Mouse (Mus musculus) T-cell, adult 2 months (primary cell): ENCODE data around the gene Fdx1l.
A peak's percentile ranks its signal among the peaks of the same experiment; 100 is the strongest.

ENCODE experiments used
- DNase-seq: peaks from one replicate; pipeline ENCODE4 v3.0.0; 2022; ENCODE audit warnings: low spot score

The Fdx1l gene

DNA sequence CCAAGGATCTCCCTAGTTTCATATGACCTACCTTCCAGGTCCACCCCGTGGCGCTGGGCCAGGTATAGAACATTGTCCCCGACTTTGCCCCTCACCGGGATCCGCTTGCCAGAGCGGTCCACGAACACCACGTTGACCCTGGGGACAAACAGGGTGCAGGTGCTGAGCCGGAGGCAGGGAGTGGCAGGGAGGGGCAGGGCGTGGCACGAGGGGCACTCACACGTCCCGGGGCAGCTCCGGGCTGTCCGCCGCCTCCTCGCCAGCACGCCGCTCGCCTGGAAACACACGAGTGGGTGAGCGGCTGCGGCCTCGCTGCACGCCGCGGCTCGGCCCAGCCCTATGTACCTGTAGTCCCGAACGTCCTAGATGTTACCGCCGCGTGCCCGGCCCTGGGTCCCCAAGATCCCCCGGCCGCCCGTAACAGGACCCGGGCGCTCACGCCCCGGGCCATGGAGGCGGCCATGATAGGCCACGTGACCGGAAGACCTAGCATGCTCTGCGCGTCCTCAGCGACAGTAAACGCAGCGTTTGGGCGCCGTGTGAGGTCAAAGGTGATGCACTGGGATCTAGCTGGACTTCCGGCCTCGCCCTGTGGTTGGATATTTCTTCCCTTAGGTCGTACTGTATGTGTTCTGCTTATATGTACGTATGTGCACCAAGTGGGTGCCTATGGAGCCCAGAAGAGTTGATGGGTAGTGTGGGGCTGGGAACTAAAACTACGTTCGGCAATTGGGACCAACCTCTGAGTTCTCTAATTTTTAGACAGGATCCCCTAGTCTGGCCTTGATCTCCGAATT, at the start of gene Fdx1l, which contains the start of gene Gm49373:
TSS of gene Fdx1l (minus strand) at position 571 of the 797 bp plus-strand sequence.
TSS of gene Gm49373 (minus strand) at position 53 of the 797 bp plus-strand sequence.
- peak; percentile 84 for DNase-seq

DNA sequence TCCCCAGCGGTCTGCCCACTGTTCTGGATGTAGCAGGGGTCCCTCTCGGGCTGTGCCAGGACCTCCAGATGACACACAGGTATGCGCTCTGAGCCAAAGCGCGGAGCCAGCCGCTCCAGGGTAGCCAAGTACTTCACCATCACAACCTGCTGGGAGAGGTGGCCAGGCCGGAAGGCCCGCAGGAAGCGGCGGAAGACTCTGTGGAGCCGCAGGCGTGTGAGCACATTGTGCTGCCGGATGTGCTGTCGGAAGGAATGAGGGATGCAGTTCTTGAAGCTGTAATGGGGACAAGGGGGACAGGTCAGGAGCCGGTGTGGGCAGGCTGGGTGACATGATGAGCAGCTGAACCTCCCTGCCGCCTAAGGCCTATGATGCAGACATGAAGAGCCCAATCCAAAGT, 48.1 kb upstream of the Fdx1l start:
- no peak for DNase-seq

DNA sequence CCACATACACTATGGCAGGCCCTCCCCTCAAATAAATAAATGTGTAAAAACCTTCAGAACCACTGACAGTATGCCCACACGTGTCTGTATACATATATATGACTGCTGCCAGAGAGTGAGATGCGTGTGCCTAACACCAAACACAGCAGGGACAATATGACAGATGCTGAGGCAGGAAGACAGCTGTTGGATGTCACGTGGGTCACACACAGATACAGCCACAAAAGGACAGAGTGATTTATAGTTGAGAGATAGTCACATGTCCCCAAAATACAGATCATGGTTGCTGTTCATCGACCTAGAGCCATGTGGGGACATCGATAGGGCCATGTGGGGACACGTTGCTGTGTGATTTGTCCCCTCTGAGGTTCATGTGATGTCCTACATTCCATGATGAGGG, 43.7 kb upstream of the Fdx1l start:
- DNase-seq, result no peak

DNA sequence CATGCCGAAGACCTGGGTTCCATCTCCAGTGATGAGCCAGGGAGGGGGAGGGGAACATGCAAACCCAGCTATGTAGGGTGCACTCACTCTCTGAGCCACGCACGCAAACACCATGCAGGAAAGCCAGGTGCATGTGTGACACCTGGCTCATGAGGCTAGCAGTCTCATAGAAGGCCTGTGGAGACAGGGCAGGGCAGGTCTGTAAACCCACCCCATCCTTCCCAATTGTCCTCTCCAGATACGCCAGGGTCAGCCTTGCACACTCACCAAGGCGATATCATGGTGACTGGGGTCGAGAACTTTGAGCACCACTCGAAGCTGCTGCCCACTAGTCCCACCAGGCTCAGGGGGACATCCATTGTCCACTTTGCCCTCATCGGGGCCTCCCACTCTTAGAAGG, 41.7 kb upstream of the Fdx1l start:
- no peak for DNase-seq

DNA sequence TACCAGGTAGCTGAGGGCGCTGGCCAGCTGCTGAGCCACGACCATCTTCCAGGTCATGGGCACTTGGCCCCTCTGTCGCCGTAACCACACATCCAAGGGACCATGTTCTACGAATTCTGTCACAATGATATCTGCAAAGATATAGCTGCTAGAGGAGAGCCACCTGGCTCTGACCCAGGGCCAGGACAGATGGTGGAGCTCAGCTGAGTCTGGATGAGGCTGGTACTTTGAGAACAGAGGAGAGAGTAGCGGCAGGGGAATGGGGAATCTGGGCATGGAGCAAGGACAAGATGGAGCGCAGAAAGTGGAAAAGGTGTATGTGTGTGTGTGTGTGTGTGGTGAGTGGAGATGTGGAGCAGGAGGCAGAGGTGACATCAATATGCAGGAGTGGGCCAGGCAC, 40.8 kb upstream of the Fdx1l start:
- no peak for DNase-seq

DNA sequence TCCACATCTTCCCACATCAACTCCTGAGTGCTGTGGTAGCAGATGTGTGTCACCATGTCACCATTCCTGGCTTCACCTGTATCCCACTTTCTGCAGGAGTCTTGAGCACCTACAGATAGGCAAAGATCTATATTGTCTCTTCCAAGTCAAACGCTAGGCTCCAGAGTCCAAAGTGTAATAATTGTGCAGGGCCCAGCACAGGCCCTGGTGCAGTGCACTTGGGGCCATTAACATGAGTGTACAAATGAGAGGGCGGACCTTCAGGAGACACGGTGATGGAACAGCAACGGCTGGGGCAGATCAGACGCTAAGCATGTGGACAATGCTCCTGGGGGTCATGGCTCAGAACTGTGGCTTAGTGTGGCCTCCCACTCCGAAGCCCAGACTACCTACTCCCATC, 40.3 kb upstream of the Fdx1l start:
- DNase-seq, result no peak

DNA sequence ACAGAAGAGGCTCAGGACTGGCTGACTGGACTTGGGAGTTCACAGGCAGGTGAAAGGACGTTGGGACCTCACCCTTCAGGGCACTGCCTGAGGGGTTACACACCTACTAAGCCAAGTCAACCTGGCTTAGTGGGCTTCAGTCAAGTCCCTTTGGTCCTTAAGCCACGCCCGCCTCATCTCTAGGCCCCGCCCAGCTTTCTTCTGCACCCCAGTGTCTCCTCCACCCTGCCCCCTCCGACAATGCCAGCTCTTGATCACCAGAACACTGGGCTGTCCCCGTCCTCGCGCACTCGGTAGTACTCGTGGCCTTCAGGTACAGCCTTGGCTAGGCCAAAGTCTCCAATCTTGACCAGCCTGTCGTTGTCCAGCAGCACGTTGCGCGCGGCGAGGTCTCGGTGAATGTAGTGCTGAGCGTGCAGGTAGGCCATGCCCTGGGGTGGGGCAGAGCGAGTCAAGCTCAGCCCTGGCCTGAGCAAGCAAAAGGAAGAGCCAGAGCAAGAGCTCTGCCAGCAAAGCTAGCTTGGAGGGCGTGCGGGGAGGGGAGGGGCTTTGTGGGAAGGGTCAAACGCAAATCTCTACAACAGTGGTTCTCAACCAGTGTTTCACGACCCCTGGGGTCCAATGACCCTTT, 34.3 kb upstream of the Fdx1l start:
- no peak for DNase-seq

DNA sequence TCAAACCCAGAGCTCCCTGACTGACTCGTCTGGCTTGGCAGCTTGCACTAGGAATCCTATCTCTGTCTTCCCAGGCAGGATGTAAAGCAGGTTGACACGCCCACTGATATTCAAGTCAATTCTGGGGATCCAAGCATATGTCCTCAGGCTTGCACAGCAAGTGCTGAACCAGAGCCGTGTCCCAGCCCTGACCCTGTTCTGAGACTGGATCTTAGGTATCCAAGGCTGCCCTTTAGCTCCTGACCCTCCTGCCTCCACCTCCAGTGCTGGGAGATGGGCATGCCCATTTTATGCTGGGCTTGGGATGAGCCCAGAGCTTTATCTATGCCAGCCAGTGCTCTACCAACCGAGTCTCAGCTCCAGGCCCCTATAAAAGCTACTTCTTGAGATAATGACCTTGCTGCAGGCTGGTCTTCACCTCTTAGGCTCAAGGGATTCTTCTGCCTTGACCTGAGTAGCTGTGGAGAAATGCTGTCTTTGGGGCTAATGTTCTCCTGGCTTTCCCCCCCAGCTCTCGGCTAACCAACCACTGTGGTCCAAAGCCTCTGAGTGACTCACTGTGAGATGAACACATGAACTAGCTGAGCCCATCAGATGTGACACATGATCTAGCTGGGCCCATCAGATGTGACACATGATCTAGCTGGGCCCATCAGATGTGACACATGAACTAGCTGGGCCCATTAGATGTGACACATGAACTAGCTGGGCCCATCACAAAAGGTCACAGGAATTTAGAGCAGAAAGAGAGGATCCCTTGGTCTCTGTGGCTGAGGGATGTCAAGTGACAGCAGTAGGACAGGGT, 32.5 kb upstream of the Fdx1l start:
- no peak for DNase-seq

DNA sequence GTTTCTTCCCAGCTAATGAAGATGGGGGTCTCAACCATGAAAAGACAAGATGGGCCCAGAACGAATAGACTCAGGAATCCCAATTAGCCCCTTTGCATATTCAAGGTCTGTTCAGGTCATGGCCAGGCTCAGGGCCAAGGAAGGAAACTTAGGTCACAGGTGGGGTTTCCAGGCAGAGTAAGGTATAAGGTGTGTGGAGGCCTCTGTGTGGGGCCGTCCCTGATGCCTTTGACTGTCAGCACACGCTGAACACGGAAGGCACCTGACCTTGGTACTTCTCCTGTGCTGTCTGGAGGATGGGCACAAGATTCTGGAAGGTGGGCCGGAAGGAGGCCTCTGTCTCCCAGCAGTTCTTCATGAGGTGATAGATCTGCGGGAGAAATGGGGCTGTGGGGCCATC, 31.4 kb upstream of the Fdx1l start:
- DNase-seq, result no peak

DNA sequence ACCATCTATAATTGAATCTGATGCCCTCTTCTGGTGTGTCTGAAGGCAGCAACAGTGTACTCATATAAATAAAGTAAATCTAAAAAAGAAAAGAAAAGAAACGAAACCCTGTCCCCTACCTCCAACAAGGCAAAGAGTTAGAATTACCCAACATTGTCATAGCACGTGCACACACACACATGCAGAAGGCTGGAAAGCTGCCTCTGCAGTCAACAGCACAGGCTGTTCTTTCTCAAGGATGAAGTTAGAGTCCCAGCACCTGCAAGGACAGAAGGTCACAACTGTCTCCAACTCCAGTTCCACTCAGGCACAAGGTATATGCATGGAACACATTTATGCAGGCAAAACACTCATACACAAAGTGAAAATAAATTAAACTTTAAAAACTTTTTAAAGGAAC, 28.7 kb upstream of the Fdx1l start:
- DNase-seq, result no peak

DNA sequence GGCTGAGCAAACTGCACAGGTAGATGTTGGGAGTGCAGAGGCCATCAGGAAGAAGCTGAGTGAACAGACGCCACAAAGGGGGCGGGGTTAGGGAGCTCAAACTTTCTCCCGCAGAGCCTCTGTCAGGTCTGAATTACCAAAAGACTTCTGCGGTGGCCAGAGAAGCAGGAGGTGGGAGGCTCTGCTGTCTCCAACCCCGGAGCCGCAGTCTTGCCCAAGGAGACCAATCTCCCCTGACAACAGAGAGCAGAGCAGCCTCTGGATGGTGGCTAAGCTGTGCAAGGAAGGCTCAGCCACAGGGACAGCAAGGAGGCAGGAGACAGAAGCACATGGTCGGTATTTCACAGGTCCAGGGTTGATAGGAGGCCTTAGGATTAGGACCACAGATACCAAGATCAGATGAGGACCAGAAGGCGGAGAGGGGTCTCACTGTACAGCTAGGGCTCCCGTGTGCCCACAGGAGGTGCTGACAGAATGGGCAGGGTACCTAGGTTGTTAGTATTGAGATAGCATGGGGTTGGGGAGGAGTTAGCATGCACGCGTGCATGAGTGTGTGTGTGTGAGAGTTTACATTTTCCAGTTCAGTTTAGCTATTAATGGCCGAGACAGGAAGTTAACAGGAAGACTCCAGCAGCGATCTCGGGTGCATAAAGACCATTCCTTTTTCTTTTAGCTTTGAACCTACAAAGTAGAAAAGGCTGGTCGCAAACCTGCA, 27.2 kb upstream of the Fdx1l start:
- no peak for DNase-seq

DNA sequence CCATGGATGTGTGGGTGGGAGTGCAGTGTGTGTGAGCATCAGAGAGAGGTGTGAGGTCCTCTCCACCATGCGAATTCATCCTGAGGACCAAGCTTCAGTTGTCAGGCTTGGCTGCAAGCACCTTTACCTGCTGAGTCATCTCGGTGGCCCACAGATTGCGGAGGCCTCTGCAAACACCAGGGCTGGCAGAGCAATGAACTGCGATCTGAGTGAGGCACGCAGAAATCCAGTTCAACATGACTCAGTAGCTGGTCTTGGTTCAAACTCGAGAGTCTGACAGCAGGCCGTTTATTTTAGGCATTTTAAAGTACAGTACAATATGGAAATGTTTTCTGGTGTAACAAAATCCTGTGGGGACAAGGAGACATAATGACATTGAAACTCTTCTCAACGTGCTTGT, 24.4 kb upstream of the Fdx1l start:
- no peak for DNase-seq

DNA sequence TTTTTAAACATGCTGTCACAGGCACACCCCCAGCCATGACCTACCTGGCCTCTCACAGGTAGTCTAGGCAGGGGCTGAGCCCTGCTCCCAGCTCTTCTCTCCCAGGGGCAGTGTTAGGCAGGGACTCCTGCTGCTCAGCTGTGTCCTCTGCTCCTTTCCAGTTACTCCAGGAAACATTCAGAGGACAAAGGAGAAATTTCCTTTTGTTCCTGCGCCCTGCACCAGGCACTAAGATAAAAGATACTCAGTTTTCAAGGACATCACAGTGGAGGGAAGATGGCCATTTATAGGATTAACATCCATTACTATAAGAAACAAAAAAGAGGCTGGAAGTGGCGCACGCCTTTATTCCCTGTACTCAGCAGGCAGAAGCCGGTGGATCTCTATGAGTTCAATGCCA, 22.5 kb upstream of the Fdx1l start:
- DNase-seq, result no peak

DNA sequence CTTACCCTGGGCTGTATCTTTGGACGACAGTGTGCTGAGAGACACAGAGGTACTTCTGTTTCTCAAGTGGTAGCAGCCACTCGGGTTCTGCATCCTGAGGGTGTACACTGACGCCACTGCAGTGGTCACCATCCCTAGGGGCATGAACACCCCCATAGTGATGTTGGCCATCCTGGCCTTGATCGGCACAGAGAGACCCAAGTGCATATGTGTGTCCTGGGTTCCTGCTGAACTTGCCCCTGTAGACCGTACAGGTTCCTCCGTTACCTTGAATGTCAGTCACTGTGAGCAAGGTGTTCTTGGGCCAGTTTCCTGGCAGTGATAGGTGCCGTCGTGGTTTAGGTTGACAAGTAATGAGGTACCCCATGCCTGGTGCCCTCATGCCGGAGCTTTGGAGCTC, 20.0 kb upstream of the Fdx1l start:
- no peak for DNase-seq

DNA sequence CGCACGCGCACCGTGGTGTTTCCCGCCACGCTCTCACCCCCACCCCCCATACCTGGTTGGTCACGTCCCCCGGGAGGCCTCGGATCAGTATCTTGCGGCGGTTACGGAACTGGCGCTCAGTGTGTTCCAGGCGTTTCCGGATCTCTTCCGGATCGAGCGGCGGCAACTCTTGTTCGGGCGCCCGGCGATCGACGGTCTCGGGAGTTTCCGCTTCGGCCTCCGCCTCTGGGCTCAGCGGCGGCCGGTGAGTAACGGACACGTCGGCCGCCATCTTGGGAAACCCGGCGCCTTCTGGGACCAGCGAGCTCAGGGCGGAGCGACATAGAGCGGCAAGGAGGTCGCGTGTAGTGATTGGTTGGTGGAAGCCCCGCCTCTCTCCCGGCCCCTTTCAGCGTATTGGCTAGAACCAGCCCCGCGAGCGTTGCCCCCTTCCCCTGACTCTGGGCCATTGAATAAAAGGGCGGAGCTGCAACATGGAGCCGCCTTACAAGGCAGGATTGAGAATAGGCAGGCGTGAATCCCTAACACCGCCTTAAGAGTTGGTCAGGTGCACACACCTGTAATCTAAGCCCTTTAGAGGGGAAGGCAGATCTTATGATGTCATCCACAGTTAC, 18.4 kb upstream of the Fdx1l start, which contains the start of the genes Gm38431 and Raver1:
TSS of gene Gm38431 (minus strand) at position 291 of the 614 bp plus-strand sequence.
TSS of gene Raver1 (minus strand) at position 302 of the 614 bp plus-strand sequence.
- DNase-seq, result peak; percentile 97

DNA sequence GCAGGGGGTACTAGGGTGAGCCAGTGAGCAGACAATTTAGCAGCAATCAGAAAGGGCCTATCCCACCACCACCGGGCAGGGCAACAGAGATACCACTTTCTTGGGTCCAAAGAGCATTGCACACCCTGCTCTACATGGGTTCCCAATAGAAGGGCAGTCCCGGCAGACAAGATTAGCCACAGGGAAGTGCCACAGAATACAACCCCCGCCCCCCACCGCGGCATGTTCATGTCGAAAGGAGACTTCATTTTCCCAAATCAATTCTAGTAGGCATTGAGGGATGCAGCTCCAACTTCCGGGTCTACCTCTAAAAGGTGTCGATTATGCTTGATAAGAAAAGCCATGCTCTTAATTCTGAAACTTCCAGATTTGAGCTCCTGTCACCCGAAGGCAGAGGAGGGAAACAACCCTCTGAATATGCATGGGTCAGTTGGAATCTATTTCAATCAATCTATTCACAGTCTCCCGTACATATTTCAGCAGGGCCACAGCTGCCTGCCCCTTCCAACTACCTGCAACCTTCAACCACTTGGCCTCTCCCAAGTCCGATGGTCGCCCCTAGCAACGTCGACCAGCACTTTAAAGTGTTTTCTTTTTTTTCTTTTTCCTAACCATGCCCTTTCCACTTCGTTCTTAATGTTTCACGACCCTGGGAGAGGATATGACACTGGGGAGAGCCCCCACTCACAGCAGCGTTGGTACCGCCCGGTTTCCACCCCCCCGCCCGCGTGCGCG, 17.7 kb upstream of the Fdx1l start:
- no peak for DNase-seq

DNA sequence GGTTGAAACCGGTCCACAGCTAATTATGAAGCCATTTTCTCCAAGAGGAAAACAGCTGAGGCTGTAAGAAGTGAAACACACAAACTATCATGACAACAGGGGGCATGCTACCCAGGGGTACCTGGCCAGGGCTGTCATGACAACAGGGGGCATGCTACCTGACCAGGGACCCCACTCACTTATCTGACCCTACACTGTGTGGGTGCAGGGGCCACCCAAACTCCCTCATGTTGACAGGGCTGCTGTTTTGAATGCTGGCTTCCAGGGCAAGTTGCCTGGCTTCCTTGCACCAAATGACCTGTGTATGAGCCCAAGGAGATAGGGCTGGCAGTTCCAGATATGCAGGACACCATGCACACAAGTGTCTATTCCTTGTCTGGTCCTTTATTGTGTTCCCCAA, 17.1 kb upstream of the Fdx1l start:
- DNase-seq, result no peak

DNA sequence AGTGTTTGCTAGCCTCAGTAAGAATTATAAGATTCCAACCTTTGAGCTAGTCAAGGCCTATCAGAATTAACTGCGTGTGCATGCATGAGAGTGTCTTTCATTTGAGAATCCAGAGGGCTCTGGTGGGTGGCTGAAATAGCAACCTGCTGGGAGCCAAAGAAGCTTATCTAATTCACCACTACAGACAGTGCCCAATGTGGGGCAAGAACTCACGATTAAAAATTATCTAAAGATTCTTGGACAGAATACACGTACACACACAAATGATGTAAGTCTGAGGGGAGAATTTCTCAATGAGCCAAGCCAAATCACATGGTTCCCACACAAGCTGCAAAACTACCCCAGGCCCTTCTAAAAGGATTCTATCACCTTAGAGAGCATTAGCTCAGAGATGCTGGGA, 9.9 kb upstream of the Fdx1l start:
- DNase-seq, result no peak

DNA sequence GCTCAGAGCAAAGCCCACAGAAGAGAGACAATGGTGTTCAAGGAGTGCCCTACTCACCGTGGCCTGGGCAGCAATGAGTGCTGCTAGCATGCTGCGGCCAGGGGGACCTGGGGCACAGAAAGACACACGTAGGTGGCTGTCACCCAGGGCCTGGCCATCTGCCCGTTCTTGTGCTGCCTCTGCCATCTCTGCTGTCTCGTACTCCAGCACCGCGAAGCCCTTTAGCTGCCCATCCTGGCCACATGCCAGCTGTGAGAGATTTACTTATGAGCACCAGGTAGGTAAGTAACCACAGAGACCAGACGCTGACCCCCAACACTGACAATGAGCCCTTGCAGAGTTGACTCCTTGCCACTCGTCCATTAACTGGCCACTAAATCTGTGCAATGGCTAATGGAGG, 7.7 kb upstream of the Fdx1l start:
- DNase-seq, result no peak

DNA sequence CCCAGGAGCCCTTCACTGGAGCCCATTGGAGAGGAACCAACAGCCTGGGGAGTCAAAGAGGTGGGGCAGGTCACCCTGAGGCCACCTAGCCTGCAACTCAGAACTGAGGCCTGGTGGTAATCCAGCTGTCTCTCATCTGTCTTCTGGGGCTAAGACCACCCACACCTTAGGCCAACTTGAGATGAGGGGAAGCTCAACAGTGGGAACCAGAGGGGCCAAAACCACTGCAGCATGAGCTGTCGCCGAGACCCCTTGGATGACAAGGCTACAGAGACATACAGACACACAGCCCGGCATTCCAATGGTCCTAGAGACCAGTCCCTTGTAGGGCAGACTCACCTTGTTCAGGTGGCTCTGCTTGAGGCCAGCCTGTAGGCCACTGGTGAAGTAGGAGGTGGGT, 2.2 kb upstream of the Fdx1l start:
- DNase-seq, result no peak

DNA sequence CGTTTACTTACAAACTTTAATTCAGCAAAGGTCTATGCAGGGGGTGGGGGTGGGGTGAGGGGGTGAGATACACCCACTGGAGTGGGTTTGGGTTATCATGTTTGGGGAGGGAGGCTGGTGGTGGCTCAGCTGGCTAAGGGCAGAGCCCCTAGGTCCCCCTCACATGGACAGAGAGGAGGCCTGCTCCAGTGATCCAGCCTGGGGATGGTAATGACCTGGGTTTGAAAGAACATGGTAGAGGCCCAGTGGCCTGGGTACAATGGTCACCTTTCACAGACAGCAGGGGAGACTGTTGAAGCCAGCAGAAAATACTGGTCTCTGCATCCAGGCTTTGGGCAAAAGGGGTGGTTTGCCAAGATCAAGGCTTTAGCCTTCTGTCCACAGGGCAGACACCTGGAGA, 759 bp upstream of the Fdx1l start:
- no peak for DNase-seq
